Mouse (Mus musculus): ENCODE data around the gene Skp2. TPM values are rescaled to one million over a fixed set of nuclear protein-coding genes. Genes with fewer than 3 reads are reported as not detected.
A peak's percentile ranks its signal among the peaks of the same experiment; 100 is the strongest.

The Skp2 gene
- polyA plus RNA-seq, 1 experiment from 2014 or later = 14.7 TPM

DNA sequence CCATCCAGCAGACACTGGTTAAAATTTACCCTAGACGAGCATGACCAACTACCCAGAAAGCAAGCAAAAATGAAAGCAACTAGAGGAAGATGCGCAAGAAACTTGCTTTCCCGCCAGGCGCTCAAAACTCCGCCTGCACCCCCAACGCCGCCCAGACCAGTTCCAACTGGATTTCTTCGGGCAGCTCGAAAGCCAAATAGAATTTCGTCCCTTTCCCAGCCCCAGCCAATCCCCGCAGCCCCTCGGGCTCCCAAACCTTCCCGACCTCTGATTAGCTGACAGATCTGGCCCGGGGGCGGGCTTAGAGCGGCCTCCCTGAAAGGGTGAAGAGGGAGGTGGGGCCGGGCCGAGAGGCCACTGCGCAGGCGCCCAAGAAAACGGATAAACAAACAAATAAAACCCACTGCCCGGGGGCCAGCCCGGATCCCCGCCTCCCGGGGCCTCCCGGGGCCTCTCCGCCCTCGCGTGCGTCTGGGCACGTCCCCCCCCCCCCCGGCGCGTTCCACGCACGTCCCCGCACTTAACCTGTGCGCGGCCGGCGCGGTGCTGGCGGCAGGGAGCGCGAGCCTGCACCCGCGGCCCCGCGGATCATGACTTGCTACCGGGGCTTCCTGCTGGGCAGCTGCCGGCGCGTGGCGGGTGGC is 84.2 kb downstream of the Skp2 start, which contains the start of gene Nadk2:
Gene Nadk2 (plus strand): TSS at position 349 of the 644 bp plus-strand sequence.
- under 1% methylated on average over 53 of the region's 54 CpGs for WGBS
- ATAC-seq = peak; percentile 96
- H3K4me2 ChIP-seq (replicated peaks; ENCODE audit: low read depth) = peak within 1 kb of the TSS; percentile 85
- no peaks in the 10 kb centered on the region for H3K27me3 ChIP-seq (replicated peaks; ENCODE audit: control insufficient read depth, insufficient read depth, low read length)
- peak within 1 kb of the TSS; percentile 92 for H3K9ac ChIP-seq (ENCODE audit: low read depth, low read length)
- peaks cover 6% of the 10 kb centered on the region for H3K4me1 ChIP-seq (replicated peaks; ENCODE audit: control insufficient read depth, insufficient read depth, low read length)
- peak within 1 kb of the TSS; percentile 95 for H3K27ac ChIP-seq (ENCODE audit: low read depth, low read length)
- no peaks in the 10 kb centered on the region for H3K9me3 ChIP-seq (ENCODE audit: control insufficient read depth)
- peak within 1 kb of the TSS; percentile 95 for H3K4me3 ChIP-seq (ENCODE audit: low read depth, low read length)
- TF ChIP-seq CTCF (IDR thresholded peaks at IDR 0.05; ENCODE audit: low read depth) = no peak
- H3K36me3 ChIP-seq (ENCODE audit: control insufficient read depth, insufficient read depth) = no peaks in the 10 kb centered on the region

DNA sequence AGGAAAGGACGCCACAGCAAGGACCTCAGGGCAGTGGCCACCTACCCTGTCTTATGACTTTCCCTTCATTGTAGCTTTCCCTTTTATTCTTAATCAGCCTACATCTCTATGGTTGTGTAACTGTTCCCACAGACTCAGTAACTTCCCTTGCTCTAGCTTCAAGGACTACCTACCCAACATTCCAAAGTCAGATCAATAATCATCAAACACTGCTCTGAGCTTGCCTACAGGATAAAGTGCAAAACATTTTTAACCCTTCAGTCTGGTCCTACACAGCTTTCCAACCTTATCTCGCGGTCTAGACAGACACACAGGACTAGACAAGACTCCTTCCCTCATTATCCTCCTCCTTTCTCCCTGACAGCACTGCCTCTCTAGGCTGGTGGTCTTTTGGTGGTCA is 84.9 kb downstream of the Skp2 start:
- Histone ChIP-seq H3K9ac (ENCODE audit: low read depth, low read length) (peak overlapping the region; percentile 48), H3K36me3 (ENCODE audit: control insufficient read depth, insufficient read depth) (no peaks in the 10 kb centered on the region), H3K9me3 (ENCODE audit: control insufficient read depth) (no peaks in the 10 kb centered on the region), H3K4me3 (ENCODE audit: low read depth, low read length) (peak overlapping the region; percentile 95), H3K4me2 (replicated peaks; ENCODE audit: low read depth) (peak overlapping the region; percentile 85), H3K4me1 (replicated peaks; ENCODE audit: control insufficient read depth, insufficient read depth, low read length) (peaks cover 4% of the 10 kb centered on the region), H3K27me3 (replicated peaks; ENCODE audit: control insufficient read depth, insufficient read depth, low read length) (no peaks in the 10 kb centered on the region), H3K27ac (ENCODE audit: low read depth, low read length) (peak overlapping the region; percentile 95)
- 2% methylated on average over 3 of the region's 3 CpGs for WGBS
- ATAC-seq = peak; percentile 4; the same call in 1 of the 2 replicates
- TF ChIP-seq CTCF (IDR thresholded peaks at IDR 0.05; ENCODE audit: low read depth) = no peak

DNA sequence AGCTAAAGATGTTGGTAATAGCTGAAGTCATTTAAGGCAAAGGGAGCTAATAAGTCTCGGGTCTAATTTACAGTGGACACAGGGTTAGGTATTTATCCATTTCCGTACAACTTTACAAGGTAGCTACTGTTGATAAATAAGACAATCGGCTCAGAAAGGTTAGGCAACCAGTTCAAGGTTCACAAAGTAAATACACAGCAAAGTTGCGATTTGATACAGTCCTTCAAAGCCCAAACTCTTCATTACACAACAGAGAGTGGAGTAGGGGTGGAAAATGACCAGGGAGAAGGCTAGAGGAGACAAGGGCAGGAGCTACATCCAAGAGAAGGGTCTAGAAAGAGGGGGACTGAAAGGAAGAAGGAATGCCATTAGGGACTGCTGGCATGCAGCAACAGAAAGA is 86.3 kb downstream of the Skp2 start:
- no peak for TF ChIP-seq CTCF (IDR thresholded peaks at IDR 0.05; ENCODE audit: low read depth)
- Histone ChIP-seq H3K27me3 (replicated peaks; ENCODE audit: control insufficient read depth, insufficient read depth, low read length) (no peaks in the 10 kb centered on the region), H3K4me1 (replicated peaks; ENCODE audit: control insufficient read depth, insufficient read depth, low read length) (no peaks in the 10 kb centered on the region; the same call in 1 of the 2 replicates), H3K36me3 (ENCODE audit: control insufficient read depth, insufficient read depth) (no peaks in the 10 kb centered on the region), H3K27ac (ENCODE audit: low read depth, low read length) (no peak overlapping the region), H3K4me2 (replicated peaks; ENCODE audit: low read depth) (no peak overlapping the region), H3K9me3 (ENCODE audit: control insufficient read depth) (no peaks in the 10 kb centered on the region), H3K9ac (ENCODE audit: low read depth, low read length) (no peak overlapping the region), H3K4me3 (ENCODE audit: low read depth, low read length) (no peak overlapping the region)
- ATAC-seq = no peak
- WGBS = 40% methylated on average over 4 of the region's 4 CpGs

Other genes starting within 250 kb of the Skp2 start
- 0.29 and 0.51 TPM in 2 replicates for gene Ranbp3l, start 187.5 kb downstream of the Skp2 start, polyA plus RNA-seq (2015; fragmentation: Nextera tagmentation; extraction: Ambion mirVana)
- gene Nadk2, start 84.2 kb downstream of the Skp2 start, polyA plus RNA-seq (2015; fragmentation: Nextera tagmentation; extraction: Ambion mirVana) = 37.3 and 38.8 TPM in 2 replicates
- gene Lmbrd2, start 14.9 kb downstream of the Skp2 start, polyA plus RNA-seq (2015; fragmentation: Nextera tagmentation; extraction: Ambion mirVana) = 5.0 and 5.8 TPM in 2 replicates
- gene Ugt3a1, start 121.5 kb upstream of the Skp2 start, polyA plus RNA-seq (2015; fragmentation: Nextera tagmentation; extraction: Ambion mirVana) = not detected in 2 replicates
- not detected in 2 replicates for gene Ugt3a2, start 180.1 kb upstream of the Skp2 start, polyA plus RNA-seq (2015; fragmentation: Nextera tagmentation; extraction: Ambion mirVana)

Data from intestine, postnatal 0 days (tissue).